In the genomic region with DNA sequence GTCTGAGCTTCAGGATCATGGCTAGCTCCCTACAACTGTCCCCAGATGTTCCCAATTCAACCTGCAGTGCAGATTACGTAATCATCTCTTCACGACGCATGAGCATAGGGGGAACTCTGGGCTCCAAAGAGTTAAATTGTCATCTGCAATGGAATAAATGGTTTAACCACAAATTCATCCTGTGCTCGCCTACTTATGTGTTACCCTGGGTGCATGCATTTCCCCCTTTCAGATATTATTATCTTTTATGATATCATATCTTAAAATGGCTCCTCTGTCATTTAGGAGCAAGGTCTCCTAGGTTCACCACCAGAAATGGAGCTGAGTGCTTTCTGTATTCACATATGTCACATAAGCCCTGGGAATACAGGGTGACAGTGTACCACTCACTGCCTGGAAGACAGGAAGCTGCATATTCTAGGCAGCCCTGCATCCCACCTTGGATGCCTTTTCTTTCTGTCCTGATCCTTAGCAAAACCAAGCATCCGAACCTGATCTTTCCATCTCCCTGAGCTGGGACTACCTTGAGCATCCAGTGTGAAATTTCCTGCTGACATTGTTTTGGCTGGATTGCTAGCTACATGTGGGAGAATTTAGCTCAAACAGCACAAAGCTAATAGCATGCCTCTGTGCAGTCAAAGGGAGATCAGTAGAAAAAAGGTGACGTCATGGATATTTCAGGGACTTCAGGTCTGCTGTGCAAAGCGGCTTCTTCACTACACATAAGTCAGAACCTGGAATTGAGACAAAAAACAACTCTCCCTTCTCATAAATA, we compare ENCODE assay signal across 10 mouse cellular contexts.
DNase-seq lines count a peak whose midpoint lies in the region; ATAC-seq and TF ChIP-seq lines count a peak whose summit lies in the region.
"Had no signal": no experiment of that assay in that cellular context is flagged by ENCODE, and none has a peak within 500 bp of the region (broad histone marks: within the 10 kb centered on the region; RNA-seq: fewer than 3 reads in every experiment).

No protein-coding gene starts in this region.

- no peak overlapping the region; the same call in 1 of the 2 replicates for H3K27ac ChIP-seq in forebrain, postnatal 0 days (ENCODE audit: low read depth, low read length)
- no peak overlapping the region for H3K27ac ChIP-seq in forebrain, embryonic 15.5 days (replicated peaks)
- H3K27ac ChIP-seq in neural tube, embryonic 13.5 days (replicated peaks): 0 out of 2 replicates have a peak overlapping the region, but pooled peaks have one; percentile 24
- H3K27ac ChIP-seq in olfactory bulb, adult 2 months (ENCODE audit: insufficient read depth, low read depth, low read length): peak overlapping the region; percentile 84
- no peak overlapping the region for H3K27ac ChIP-seq in forebrain, embryonic 14.5 days (ENCODE audit: low read depth, low read length)
- H3K27ac ChIP-seq: limb, embryonic 12.5 days had no signal

- no peaks in the 10 kb centered on the region for H3K36me3 ChIP-seq in forebrain, postnatal 0 days (ENCODE audit: insufficient read depth)
- no peaks in the 10 kb centered on the region for H3K36me3 ChIP-seq in forebrain, embryonic 15.5 days
- H3K36me3 ChIP-seq in neural tube, embryonic 13.5 days: no peaks in the 10 kb centered on the region
- H3K36me3 ChIP-seq in forebrain, embryonic 14.5 days (ENCODE audit: control insufficient read depth, insufficient read depth, low read length): no peaks in the 10 kb centered on the region
- H3K36me3 ChIP-seq: limb, embryonic 12.5 days had no signal

- no peaks in the 10 kb centered on the region for H3K4me1 ChIP-seq in forebrain, postnatal 0 days (ENCODE audit: insufficient read depth)
- 0 out of 2 replicates have a peak, but pooled peaks cover 3% of the 10 kb centered on the region for H3K4me1 ChIP-seq in forebrain, embryonic 15.5 days
- peaks cover 11% of the 10 kb centered on the region for H3K4me1 ChIP-seq in neural tube, embryonic 13.5 days (replicated peaks)
- peaks cover 10% of the 10 kb centered on the region for H3K4me1 ChIP-seq in olfactory bulb, adult 2 months (ENCODE audit: control insufficient read depth, insufficient read depth, low read length)
- H3K4me1 ChIP-seq in forebrain, embryonic 14.5 days (ENCODE audit: control insufficient read depth, insufficient read depth, low read length): no peaks in the 10 kb centered on the region

- no peak for TF ChIP-seq CTCF in forebrain, postnatal 0 days (IDR thresholded peaks at IDR 0.05; ENCODE audit: low read depth)
- no peak for TF ChIP-seq CTCF in olfactory bulb, adult 2 months (IDR thresholded peaks at IDR 0.05; ENCODE audit: insufficient read depth, low read depth, low read length)

- ATAC-seq in forebrain, postnatal 0 days: peak; percentile 72
- ATAC-seq in forebrain, embryonic 15.5 days (replicated peaks): no peak
- ATAC-seq in neural tube, embryonic 13.5 days (ENCODE audit: low read depth): no peak
- peak; percentile 48 for ATAC-seq in inflammation-experienced regulatory T-cells, adult 6 months
- ATAC-seq in forebrain, embryonic 14.5 days: no peak

- no peak overlapping the region for H3K4me3 ChIP-seq in forebrain, postnatal 0 days (ENCODE audit: low read depth, low read length)
- no peak overlapping the region for H3K4me3 ChIP-seq in forebrain, embryonic 15.5 days
- no peak overlapping the region for H3K4me3 ChIP-seq in neural tube, embryonic 13.5 days
- no peak overlapping the region for H3K4me3 ChIP-seq in olfactory bulb, adult 2 months (ENCODE audit: insufficient read depth, low read depth, low read length)
- H3K4me3 ChIP-seq in forebrain, embryonic 14.5 days (ENCODE audit: low read depth, low read length): no peak overlapping the region
- H3K4me3 ChIP-seq: limb, embryonic 12.5 days had no signal

- no peaks in the 10 kb centered on the region for H3K9me3 ChIP-seq in forebrain, postnatal 0 days (ENCODE audit: low read length)
- H3K9me3 ChIP-seq in forebrain, embryonic 15.5 days: no peaks in the 10 kb centered on the region
- no peaks in the 10 kb centered on the region for H3K9me3 ChIP-seq in neural tube, embryonic 13.5 days
- H3K9me3 ChIP-seq in forebrain, embryonic 14.5 days (replicated peaks; ENCODE audit: control insufficient read depth, low read length): no peaks in the 10 kb centered on the region
- H3K9me3 ChIP-seq: limb, embryonic 12.5 days had no signal

- H3K4me2 ChIP-seq in forebrain, postnatal 0 days (ENCODE audit: low read depth): no peak overlapping the region
- no peak overlapping the region for H3K4me2 ChIP-seq in forebrain, embryonic 15.5 days (replicated peaks)
- no peak overlapping the region for H3K4me2 ChIP-seq in neural tube, embryonic 13.5 days
- H3K4me2 ChIP-seq in forebrain, embryonic 14.5 days (ENCODE audit: low read length): no peak overlapping the region
- H3K4me2 ChIP-seq: limb, embryonic 12.5 days had no signal

- no peak for TF ChIP-seq POLR2A in olfactory bulb, adult 2 months (IDR thresholded peaks at IDR 0.05; ENCODE audit: insufficient read depth, low read depth, low read length)

- 65% methylated on average over 7 of the region's 7 CpGs for WGBS in forebrain, postnatal 0 days
- 73% methylated on average over 7 of the region's 7 CpGs for WGBS in forebrain, embryonic 15.5 days
- WGBS in neural tube, embryonic 13.5 days: 72% methylated on average over 7 of the region's 7 CpGs
- 64% methylated on average over 7 of the region's 7 CpGs for WGBS in olfactory bulb, adult 2 months
- WGBS in forebrain, embryonic 14.5 days: 73% methylated on average over 7 of the region's 7 CpGs

- peak; percentile 25 for DNase-seq in forebrain, postnatal 0 days
- DNase-seq in neural tube, embryonic 10.5 days (ENCODE audit: extremely low spot score, low spot score): no peak
- no peak for DNase-seq in forebrain, embryonic 14.5 days (ENCODE audit: low spot score)
- no peak for DNase-seq in embryo, embryonic 10.5 days (ENCODE audit: low spot score)
- DNase-seq: gastrocnemius, postnatal 36 days had no signal

- H3K9ac ChIP-seq in forebrain, postnatal 0 days: no peak overlapping the region
- no peak overlapping the region for H3K9ac ChIP-seq in forebrain, embryonic 15.5 days (replicated peaks)
- no peak overlapping the region for H3K9ac ChIP-seq in neural tube, embryonic 13.5 days
- no peak overlapping the region for H3K9ac ChIP-seq in forebrain, embryonic 14.5 days (ENCODE audit: low read length)
- H3K9ac ChIP-seq: limb, embryonic 12.5 days had no signal

- no peaks in the 10 kb centered on the region for H3K27me3 ChIP-seq in forebrain, postnatal 0 days (ENCODE audit: insufficient read depth, low read length)
- H3K27me3 ChIP-seq in forebrain, embryonic 15.5 days: no peaks in the 10 kb centered on the region
- H3K27me3 ChIP-seq in neural tube, embryonic 13.5 days: no peaks in the 10 kb centered on the region
- H3K27me3 ChIP-seq in forebrain, embryonic 14.5 days (replicated peaks; ENCODE audit: control insufficient read depth, insufficient read depth, low read length): no peaks in the 10 kb centered on the region
- H3K27me3 ChIP-seq: limb, embryonic 12.5 days had no signal

Comparison
In these comparisons a context has a peak if more than half of its experiments do, and no peak if none do; other contexts are left out.
1. ATAC-seq: peak in forebrain, postnatal 0 days (single experiment) and inflammation-experienced regulatory T-cells, adult 6 months (single experiment); none in forebrain, embryonic 15.5 days (single experiment), neural tube, embryonic 13.5 days (single experiment) and forebrain, embryonic 14.5 days (single experiment).
2. H3K27ac ChIP-seq: peak in neural tube, embryonic 13.5 days (single experiment) and olfactory bulb, adult 2 months (single experiment); none in forebrain, postnatal 0 days (single experiment), forebrain, embryonic 15.5 days (single experiment) and forebrain, embryonic 14.5 days (single experiment).